Mouse (Mus musculus): ENCODE results near the gene Olfr1111. TPM values are rescaled to one million over a fixed set of nuclear protein-coding genes. Genes with fewer than 3 reads are reported as not detected.

Gene Olfr1111
- polyA plus RNA-seq (2012; rRNA removed) = not detected in 2 replicates

GRCm38 (mm10) chr2:87152524-87152923 lies at the start of gene Olfr1111:
TSS of gene Olfr1111 (minus strand) at chr2:87152624.

GRCm38 (mm10) chr2:87187498-87187897 lies 35.1 kb upstream of the Olfr1111 start, which contains the start of gene Olfr1112:
TSS of gene Olfr1112 (plus strand) at chr2:87187798.

GRCm38 (mm10) chr2:87140200-87140599 lies 12.2 kb downstream of the Olfr1111 start, which contains the start of gene Olfr1110:
TSS of gene Olfr1110 (minus strand) at chr2:87140300.

GRCm38 (mm10) chr2:87114467-87114866 lies 38.0 kb downstream of the Olfr1111 start, which contains the start of gene Olfr259:
TSS of gene Olfr259 (minus strand) at chr2:87114567.

Other genes starting within 250 kb of the Olfr1111 start
- not detected in 2 replicates for gene Olfr1098, start 228.1 kb downstream of the Olfr1111 start, polyA plus RNA-seq (2012; rRNA removed)
- not detected in 2 replicates for gene Olfr1099, start 191.9 kb downstream of the Olfr1111 start, polyA plus RNA-seq (2012; rRNA removed)
- gene Olfr1100, start 172.7 kb downstream of the Olfr1111 start, polyA plus RNA-seq (2012; rRNA removed) = not detected in 2 replicates
- gene Olfr1101, start 161.4 kb downstream of the Olfr1111 start, polyA plus RNA-seq (2012; rRNA removed) = not detected in 2 replicates
- gene Olfr1102, start 154.2 kb downstream of the Olfr1111 start, polyA plus RNA-seq (2012; rRNA removed) = not detected in 2 replicates
- not detected in 2 replicates for gene Olfr1104, start 125.5 kb downstream of the Olfr1111 start, polyA plus RNA-seq (2012; rRNA removed)
- gene Olfr1105, start 116.1 kb downstream of the Olfr1111 start, polyA plus RNA-seq (2012; rRNA removed) = not detected in 2 replicates
- gene Olfr1106, start 100.4 kb downstream of the Olfr1111 start, polyA plus RNA-seq (2012; rRNA removed) = not detected in 2 replicates
- not detected in 2 replicates for gene Olfr1107, start 76.8 kb downstream of the Olfr1111 start, polyA plus RNA-seq (2012; rRNA removed)
- not detected in 2 replicates for gene Olfr1109, start 56.6 kb downstream of the Olfr1111 start, polyA plus RNA-seq (2012; rRNA removed)
- not detected in 2 replicates for gene Olfr259, start 38.1 kb downstream of the Olfr1111 start, polyA plus RNA-seq (2012; rRNA removed)
- gene Olfr1110, start 12.3 kb downstream of the Olfr1111 start, polyA plus RNA-seq (2012; rRNA removed) = not detected in 2 replicates
- not detected in 2 replicates for gene Olfr1112, start 35.2 kb upstream of the Olfr1111 start, polyA plus RNA-seq (2012; rRNA removed)
- gene Olfr1113, start 56.3 kb upstream of the Olfr1111 start, polyA plus RNA-seq (2012; rRNA removed) = not detected in 2 replicates
- not detected in 2 replicates for gene Olfr1115, start 95.4 kb upstream of the Olfr1111 start, polyA plus RNA-seq (2012; rRNA removed)
- gene Olfr1116, start 114.9 kb upstream of the Olfr1111 start, polyA plus RNA-seq (2012; rRNA removed) = not detected in 2 replicates
- gene Olfr1118, start 155.0 kb upstream of the Olfr1111 start, polyA plus RNA-seq (2012; rRNA removed) = not detected in 2 replicates
- gene Olfr1120, start 202.2 kb upstream of the Olfr1111 start, polyA plus RNA-seq (2012; rRNA removed) = not detected in 2 replicates
- not detected in 2 replicates for gene Olfr1121, start 217.3 kb upstream of the Olfr1111 start, polyA plus RNA-seq (2012; rRNA removed)
- gene Olfr1122, start 233.2 kb upstream of the Olfr1111 start, polyA plus RNA-seq (2012; rRNA removed) = not detected in 2 replicates